7 mouse cellular contexts compared by ENCODE assay signal in genomic region chr5:146794853-146795252, GRCm38 (mm10). TPM values are rescaled to one million over a fixed set of nuclear protein-coding genes. Genes with fewer than 3 reads are reported as not detected.
A peak's percentile ranks its signal among the peaks of the same experiment; 100 is the strongest.
DNase-seq lines count a peak whose midpoint lies in the region; ATAC-seq lines count a peak whose summit lies in the region.

Gene Usp12 (minus strand): TSS chr5:146795006.

- no peaks in the 10 kb centered on the region for H3K27me3 ChIP-seq in intestine, embryonic 15.5 days (replicated peaks)
- H3K27me3 ChIP-seq in midbrain, embryonic 10.5 days (ENCODE audit: low read depth, poor library complexity, severe bottlenecking) = no peaks in the 10 kb centered on the region

- peaks cover 27% of the 10 kb centered on the region for H3K4me1 ChIP-seq in intestine, embryonic 15.5 days (replicated peaks)
- H3K4me1 ChIP-seq in midbrain, embryonic 10.5 days = peaks cover 39% of the 10 kb centered on the region

- no peaks in the 10 kb centered on the region for H3K9me3 ChIP-seq in intestine, embryonic 15.5 days
- H3K9me3 ChIP-seq in midbrain, embryonic 10.5 days (replicated peaks) = no peaks in the 10 kb centered on the region

- peak; percentile 98 for ATAC-seq in intestine, embryonic 15.5 days

- H3K9ac ChIP-seq in intestine, embryonic 15.5 days = peak within 1 kb of the TSS; percentile 98

- WGBS in intestine, embryonic 15.5 days = under 1% methylated on average over 22 of the region's 51 CpGs
- WGBS in midbrain, embryonic 10.5 days = 1% methylated on average over 44 of the region's 51 CpGs

- peak within 1 kb of the TSS; percentile 93 for H3K27ac ChIP-seq in intestine, embryonic 15.5 days
- H3K27ac ChIP-seq in midbrain, embryonic 10.5 days (replicated peaks) = peak within 1 kb of the TSS; percentile 94

- peak; percentile 100 for DNase-seq in adrenal gland, adult 18-20 months (ENCODE audit: low spot score in 2 of 2)
- peak; percentile 98 for DNase-seq in embryo, embryonic 11 days
- peak; percentile 96 to 99 for DNase-seq in gastrocnemius, postnatal 36 days
- DNase-seq in left cerebral cortex, postnatal 25 days (ENCODE audit: low spot score in 2 of 2) = peak; percentile 97 to 98
- DNase-seq in midbrain, embryonic 10.5 days (ENCODE audit: low spot score) = peak; percentile 99
- DNase-seq in right cerebral cortex, postnatal 4 days = peak; percentile 97

- no peaks in the 10 kb centered on the region for H3K36me3 ChIP-seq in intestine, embryonic 15.5 days
- no peaks in the 10 kb centered on the region for H3K36me3 ChIP-seq in midbrain, embryonic 10.5 days

- peak within 1 kb of the TSS; percentile 98 for H3K4me3 ChIP-seq in intestine, embryonic 15.5 days (replicated peaks)
- H3K4me3 ChIP-seq in midbrain, embryonic 10.5 days = peak within 1 kb of the TSS; percentile 98

- intact Hi-C loops in gastrocnemius, postnatal 36 days (cut with DNase I) = loop anchor here (2.0 to 10.0 kb wide), 2 partner anchors 38 to 570 kb away; partner anchors contain the start of genes Rnf6 and Rpl21
- intact Hi-C loops in left cerebral cortex, postnatal 25 days (cut with DNase I) = loop anchor here (1.0 kb wide), 1 partner anchor 38 kb away; no protein-coding TSS in a partner anchor

- peak within 1 kb of the TSS; percentile 71 for H3K4me2 ChIP-seq in intestine, embryonic 15.5 days (replicated peaks)

RNA-seq across cellular contexts. Expression of gene Usp12, which starts in this region (rescaled TPM):
- 10 to 100 TPM; 28.5 to 30.9 TPM for total RNA-seq in adrenal gland, adult 18-20 months (2021)
- total RNA-seq in gastrocnemius, postnatal 36 days (2021) = 10 to 100 TPM; 15.9 to 16.8 TPM
- 27.9 and 28.7 TPM in 2 replicates for polyA plus RNA-seq in intestine, embryonic 15.5 days (2015; fragmentation: Nextera tagmentation; extraction: Ambion mirVana)
- total RNA-seq in left cerebral cortex, postnatal 25 days (2021) = 10 to 100 TPM; 53.7 to 56.7 TPM
- polyA plus RNA-seq in midbrain, embryonic 10.5 days (2016; fragmentation: Nextera tagmentation; extraction: Ambion mirVana) = 14.4 and 14.6 TPM in 2 replicates

Comparison
In these comparisons a context has a peak if more than half of its experiments do, and no peak if none do; other contexts are left out.
1. Peak in every context shown above with its lines: DNase-seq, ATAC-seq, H3K4me3 ChIP-seq and H3K27ac ChIP-seq.